Mouse (Mus musculus) G1E (cell line): ENCODE results near the gene Adam11. TPM values are rescaled to one million over a fixed set of nuclear protein-coding genes. Genes with fewer than 3 reads are reported as not detected.

Source experiments
- ATAC-seq: 2 replicates; pipeline ENCODE4 v1.8.0; 2016; ENCODE audit warnings: mild to moderate bottlenecking; ENCODE audit not compliant: insufficient number of reproducible peaks, poor library complexity, low FRiP score, severe bottlenecking; ENCODE audit errors: extremely low read depth
- DNase-seq: peaks from one replicate; pipeline ENCODE4 v3.0.0; 2012; ENCODE audit warnings: low spot score
- H3K27me3 ChIP-seq: 2 replicates; pipeline ENCODE4 v1.6.1; 2012; ENCODE audit warnings: mild to moderate bottlenecking, low read length, inconsistent platforms; ENCODE audit not compliant: insufficient read depth
- H3K36me3 ChIP-seq: replicated peaks from 2 replicates; pipeline ENCODE3; 2012; ENCODE audit warnings: mild to moderate bottlenecking, inconsistent platforms
- H3K4me1 ChIP-seq: 2 replicates; pipeline ENCODE4 v1.6.1; 2012; ENCODE audit warnings: low read depth, low read length, inconsistent platforms, mixed read lengths; ENCODE audit not compliant: insufficient read depth
- H3K4me3 ChIP-seq: 2 replicates; pipeline ENCODE4 v1.5.1; 2012; ENCODE audit warnings: low read depth, mild to moderate bottlenecking, inconsistent platforms, low read length, moderate library complexity, mixed read lengths
- H3K9me3 ChIP-seq: replicated peaks from 2 replicates; pipeline ENCODE4 v1.6.1; 2012; ENCODE audit warnings: inconsistent platforms
- CTCF ChIP-seq: IDR thresholded peaks from 2 replicates; pipeline ENCODE4 v1.5.1; 2012; ENCODE audit warnings: low read depth, low read length, inconsistent platforms, mixed read lengths
- GATA1 ChIP-seq: IDR thresholded peaks from 2 replicates; pipeline ENCODE4 v1.6.1; 2012; ENCODE audit warnings: borderline replicate concordance, low read length, inconsistent platforms, mixed read lengths
- GATA2 ChIP-seq: IDR thresholded peaks from 2 replicates; pipeline ENCODE4 v1.6.1; 2012; ENCODE audit warnings: low read depth, low read length, inconsistent platforms, borderline replicate concordance
- POLR2AphosphoS5 ChIP-seq: IDR thresholded peaks from 2 replicates; pipeline ENCODE4 v1.6.1; 2012; ENCODE audit warnings: low read depth, low read length, inconsistent platforms; ENCODE audit not compliant: insufficient replicate concordance
- TAL1 ChIP-seq: conservative IDR thresholded peaks from 2 replicates; pipeline ENCODE4 v1.6.1; 2012; ENCODE audit warnings: low read depth, low read length, inconsistent platforms, mixed read lengths
- polyA plus RNA-seq: library from polyadenylated mRNA; stranded (reverse); fragments of >175 nt; gene quantifications from 2 replicates; pipeline ENCODE4 v1.2.3, GENCODE M21; 2012
- total RNA-seq, 2 experiments: library from RNA; stranded (forward) in 1 of 2; stranded (reverse) in 1 of 2; fragments of 200-1000 nt in 1 of 2; fragments of >200 nt in 1 of 2; fragmentation: Nextera tagmentation in 1 of 2; gene quantifications; 2 replicates each; pipeline ENCODE4 v1.2.3; 2014 to 2017

Gene Adam11
- total and polyA plus RNA-seq, 3 experiments = 0.22 TPM; not detected in 2

- ATAC-seq = no peak
- Histone ChIP-seq H3K9me3 (no peaks in the 10 kb centered on the region), H3K36me3 (no peaks in the 10 kb centered on the region), H3K27me3 (peaks cover 43% of the 10 kb centered on the region), H3K4me3 (no peak overlapping the region), H3K4me1 (no peaks in the 10 kb centered on the region)
- no peak for TF ChIP-seq CTCF
- no peak for TF ChIP-seq POLR2AphosphoS5
- no peak for TF ChIP-seq TAL1
- TF ChIP-seq GATA2 = no peak
- TF ChIP-seq GATA1 = no peak
- no peak for DNase-seq
These were observed 42.2 kb downstream of the Adam11 start for GRCm38 (mm10) chr11:102803453-102803852.

GRCm38 (mm10) chr11:102808246-102808645 is 47.0 kb downstream of the Adam11 start:
- Histone ChIP-seq H3K4me1 (no peaks in the 10 kb centered on the region), H3K9me3 (no peaks in the 10 kb centered on the region), H3K36me3 (no peaks in the 10 kb centered on the region), H3K27me3 (peaks cover 40% of the 10 kb centered on the region), H3K4me3 (no peak overlapping the region)
- no peak for ATAC-seq
- DNase-seq = no peak
- TF ChIP-seq GATA1 (no peak), POLR2AphosphoS5 (no peak), TAL1 (no peak), CTCF (no peak), GATA2 (no peak)

GRCm38 (mm10) chr11:102810721-102811485 is 49.7 kb downstream of the Adam11 start:
- DNase-seq (no peak), ATAC-seq (no peak)
- Histone ChIP-seq H3K4me1 (no peaks in the 10 kb centered on the region), H3K27me3 (peaks cover 27% of the 10 kb centered on the region), H3K36me3 (no peaks in the 10 kb centered on the region), H3K4me3 (no peak overlapping the region), H3K9me3 (no peaks in the 10 kb centered on the region)
- TF ChIP-seq TAL1 (no peak), POLR2AphosphoS5 (no peak), CTCF (no peak), GATA2 (no peak), GATA1 (no peak)

GRCm38 (mm10) chr11:102814881-102815280 is 53.6 kb downstream of the Adam11 start:
- H3K4me1 ChIP-seq = no peaks in the 10 kb centered on the region
- no peaks in the 10 kb centered on the region for H3K36me3 ChIP-seq
- ATAC-seq = no peak
- H3K27me3 ChIP-seq = peaks cover 37% of the 10 kb centered on the region
- TF ChIP-seq GATA2 (no peak), TAL1 (no peak), POLR2AphosphoS5 (no peak), GATA1 (no peak), CTCF (no peak)
- no peak for DNase-seq
- H3K9me3 ChIP-seq = peaks cover 7% of the 10 kb centered on the region
- H3K4me3 ChIP-seq = no peak overlapping the region

GRCm38 (mm10) chr11:102818121-102819020 is 57.1 kb downstream of the Adam11 start:
- Histone ChIP-seq H3K4me1 (no peaks in the 10 kb centered on the region), H3K9me3 (peaks cover 7% of the 10 kb centered on the region), H3K4me3 (no peak overlapping the region), H3K36me3 (no peaks in the 10 kb centered on the region), H3K27me3 (peaks cover 35% of the 10 kb centered on the region)
- DNase-seq = no peak
- no peak for TF ChIP-seq GATA2
- no peak for TF ChIP-seq TAL1
- TF ChIP-seq GATA1 = no peak
- TF ChIP-seq CTCF = no peak
- no peak for TF ChIP-seq POLR2AphosphoS5
- ATAC-seq = no peak

- Histone ChIP-seq H3K36me3 (no peaks in the 10 kb centered on the region), H3K27me3 (peaks cover 34% of the 10 kb centered on the region), H3K4me3 (no peak within 1 kb of the TSS), H3K9me3 (peaks cover 7% of the 10 kb centered on the region), H3K4me1 (no peaks in the 10 kb centered on the region)
- ATAC-seq (no peak), DNase-seq (no peak)
- TF ChIP-seq TAL1 (no peak), GATA1 (no peak), GATA2 (no peak), CTCF (no peak), POLR2AphosphoS5 (no peak)
These were observed 58.0 kb downstream of the Adam11 start, which contains the start of gene Gjc1 for GRCm38 (mm10) chr11:102819021-102819782. Gjc1 (minus strand) TSS chr11:102819700.
